Mouse (Mus musculus) kidney, embryonic 14.5 days (tissue): ENCODE results near the gene Axin1. TPM values are rescaled to one million over a fixed set of nuclear protein-coding genes. Genes with fewer than 3 reads are reported as not detected.
"Not testable (repeated sequence)": the region's sequence is repeated elsewhere in the genome, so short reads cannot be mapped to it uniquely, and the experiment has no call there.

Source experiments
- ATAC-seq: fragments of 200-750 bp; cut with Nextera tagmentation; 2 replicates; pipeline ENCODE4 v1.8.0; 2017; ENCODE audit warnings: moderate number of reproducible peaks, mild to moderate bottlenecking, moderate TSS enrichment, moderate library complexity; ENCODE audit not compliant: low FRiP score, low TSS enrichment
- H3K27ac ChIP-seq: fragments of 300-500 bp; sonication (generic); 2 replicates; pipeline ENCODE4 v1.5.1; 2014; ENCODE audit warnings: low read depth, mild to moderate bottlenecking, low read length, moderate library complexity, mixed read lengths
- H3K27me3 ChIP-seq: fragments of 300-500 bp; sonication (generic); 2 replicates; pipeline ENCODE4 v1.6.1; 2014; ENCODE audit warnings: mild to moderate bottlenecking, low read length; ENCODE audit not compliant: control insufficient read depth, insufficient read depth
- H3K36me3 ChIP-seq: fragments of 300-500 bp; sonication (generic); 2 replicates; pipeline ENCODE4 v1.6.1; 2014; ENCODE audit warnings: low read length, mixed read lengths; ENCODE audit not compliant: control insufficient read depth, insufficient read depth
- H3K4me1 ChIP-seq: fragments of 300-500 bp; sonication (generic); 2 replicates; pipeline ENCODE4 v1.6.1; 2014; ENCODE audit warnings: low read length, mixed read lengths; ENCODE audit not compliant: control insufficient read depth, insufficient read depth
- H3K4me2 ChIP-seq: fragments of 300-500 bp; sonication (generic); replicated peaks from 2 replicates; pipeline ENCODE4 v1.6.1; 2014; ENCODE audit warnings: low read depth, mild to moderate bottlenecking, low read length
- H3K4me3 ChIP-seq: fragments of 300-500 bp; sonication (generic); 2 replicates; pipeline ENCODE4 v1.5.1; 2014; ENCODE audit warnings: mild to moderate bottlenecking, low read length
- H3K9ac ChIP-seq: fragments of 300-500 bp; sonication (generic); 2 replicates; pipeline ENCODE4 v1.6.1; 2014; ENCODE audit warnings: low read depth, mild to moderate bottlenecking, low read length, moderate library complexity
- H3K9me3 ChIP-seq: fragments of 300-500 bp; sonication (generic); 2 replicates; pipeline ENCODE4 v1.6.1; 2016; ENCODE audit warnings: low read length; ENCODE audit not compliant: control insufficient read depth
- WGBS: fragments of 180-500 bp; shearing (Covaris S2); extraction: QIAGEN DNeasy Blood & Tissue Kit; methylation state at CpG from one replicate; pipeline ENCODE4 v1.1.7; 2014; 5-methylcytosine and 5-hydroxymethylcytosine counted together
- polyA plus RNA-seq: library from polyadenylated mRNA; unstranded; fragments of >200 nt; fragmentation: Nextera tagmentation; extraction: Ambion mirVana; gene quantifications from 2 replicates; pipeline ENCODE4 v1.2.1, GENCODE M21; 2014

Axin1 gene
- polyA plus RNA-seq, 1 experiment from 2014 or later: 10.2 TPM

DNA sequence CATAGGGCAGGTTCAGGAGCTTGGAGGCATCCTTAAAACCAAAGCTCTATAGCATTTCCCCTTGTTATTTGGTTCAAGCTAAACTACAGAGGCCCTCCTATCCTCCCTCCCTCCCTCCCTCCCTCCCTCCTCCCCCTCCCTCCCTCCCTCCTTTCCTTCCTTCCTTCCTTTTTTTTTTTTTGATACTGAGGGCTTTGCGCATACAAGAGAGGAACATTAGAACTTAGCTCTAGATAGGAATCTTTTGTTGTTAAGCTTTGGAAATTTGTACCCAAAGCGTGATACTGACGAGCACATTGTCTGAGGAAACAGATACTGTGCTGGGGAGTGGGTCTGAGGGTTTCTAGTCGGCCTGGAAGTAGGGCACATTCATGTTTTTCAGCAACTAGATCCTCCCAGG is 32.9 kb upstream of the Axin1 start:
- 57% methylated on average over 4 of the region's 4 CpGs for WGBS
- Histone ChIP-seq H3K36me3 (no peaks in the 10 kb centered on the region), H3K4me3 (no peak overlapping the region), H3K27ac (no peak overlapping the region), H3K9me3 (no peaks in the 10 kb centered on the region), H3K27me3 (peaks cover 6% of the 10 kb centered on the region), H3K4me1 (0 out of 2 replicates have a peak, but pooled peaks cover under 1% of the 10 kb centered on the region), H3K4me2 (no peak overlapping the region), H3K9ac (no peak overlapping the region)
- ATAC-seq: no peak

DNA sequence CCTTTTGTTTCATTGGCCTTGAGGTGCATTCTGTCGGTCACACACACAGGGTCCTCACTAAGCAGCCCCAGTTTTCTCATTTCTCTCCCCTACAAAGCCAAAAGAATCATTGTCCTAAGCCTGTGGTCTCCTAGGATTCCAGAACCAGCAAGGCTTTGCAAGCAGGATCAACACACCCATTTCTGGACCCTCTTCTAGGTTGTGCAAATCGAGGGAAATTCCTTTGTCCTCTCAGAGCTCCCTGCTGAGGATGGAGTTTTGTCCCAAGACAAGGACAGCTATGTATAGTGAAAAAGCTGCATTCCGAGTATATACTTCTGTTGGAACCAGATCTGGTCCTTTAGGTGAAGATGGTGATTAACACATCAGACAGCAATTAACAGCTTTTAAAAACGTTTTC is 28.3 kb upstream of the Axin1 start:
- Histone ChIP-seq H3K4me3 (no peak overlapping the region), H3K9me3 (no peaks in the 10 kb centered on the region), H3K4me1 (0 out of 2 replicates have a peak, but pooled peaks cover 4% of the 10 kb centered on the region), H3K27me3 (peaks cover 47% of the 10 kb centered on the region), H3K4me2 (no peak overlapping the region), H3K27ac (no peak overlapping the region), H3K9ac (no peak overlapping the region), H3K36me3 (no peaks in the 10 kb centered on the region)
- WGBS: 34% methylated on average over 4 of the region's 4 CpGs
- no peak for ATAC-seq

DNA sequence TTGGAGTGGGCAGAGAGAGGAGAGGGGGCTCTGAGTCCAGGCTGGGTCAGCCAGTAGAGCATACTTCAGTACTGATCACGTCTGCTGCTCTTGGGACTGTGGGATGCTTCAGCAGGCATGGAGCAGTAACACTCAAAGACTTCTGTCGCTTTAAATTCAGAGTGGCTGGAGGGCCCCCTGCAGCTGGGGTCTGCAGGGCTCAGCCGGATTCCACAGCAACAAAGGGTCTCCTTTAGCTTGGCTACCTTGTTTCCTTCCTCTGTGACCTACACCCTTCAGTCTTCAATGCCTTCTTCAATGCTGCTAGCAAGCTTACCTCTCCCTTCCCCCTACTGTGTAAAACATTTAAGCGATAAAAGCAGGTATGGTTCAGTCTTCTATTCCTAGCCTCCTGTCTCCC is 27.5 kb upstream of the Axin1 start:
- no peaks in the 10 kb centered on the region for H3K9me3 ChIP-seq
- peaks cover 55% of the 10 kb centered on the region for H3K27me3 ChIP-seq
- H3K4me1 ChIP-seq: peaks cover 8% of the 10 kb centered on the region; the same call in 1 of the 2 replicates
- H3K36me3 ChIP-seq: no peaks in the 10 kb centered on the region
- 4% methylated on average over 4 of the region's 4 CpGs for WGBS
- no peak overlapping the region for H3K9ac ChIP-seq
- no peak for ATAC-seq
- no peak overlapping the region for H3K4me2 ChIP-seq
- no peak overlapping the region for H3K27ac ChIP-seq
- H3K4me3 ChIP-seq: no peak overlapping the region

DNA sequence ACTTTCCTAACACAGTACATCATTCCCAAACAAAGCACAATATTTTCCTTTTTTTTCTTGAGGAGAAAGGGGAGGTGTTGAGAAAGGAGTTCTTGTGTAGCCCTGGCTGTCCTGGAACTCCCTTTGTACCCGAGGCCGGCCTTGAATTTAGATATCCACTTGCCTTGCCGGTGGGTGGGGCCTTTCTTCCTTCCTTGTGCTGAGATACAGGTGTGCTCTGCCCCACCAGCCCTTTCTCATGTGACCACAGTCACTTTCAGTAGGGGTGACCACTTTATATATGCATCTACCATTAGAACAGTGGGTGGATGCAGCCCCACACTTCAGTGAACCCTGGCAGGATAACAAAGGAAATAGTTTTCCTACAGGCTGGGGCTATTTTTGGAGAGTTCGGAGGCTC is 26.8 kb upstream of the Axin1 start:
- Histone ChIP-seq H3K4me1 (peaks cover 10% of the 10 kb centered on the region; the same call in 1 of the 2 replicates), H3K9ac (no peak overlapping the region), H3K4me3 (no peak overlapping the region), H3K27ac (no peak overlapping the region), H3K4me2 (no peak overlapping the region), H3K36me3 (no peaks in the 10 kb centered on the region), H3K27me3 (peaks cover 60% of the 10 kb centered on the region), H3K9me3 (no peaks in the 10 kb centered on the region)
- no peak for ATAC-seq
- WGBS: 22% methylated on average over 4 of the region's 4 CpGs

- Histone ChIP-seq H3K9ac (peak overlapping the region; percentile 69; the same call in 1 of the 2 replicates), H3K4me2 (peak overlapping the region; percentile 97), H3K36me3 (no peaks in the 10 kb centered on the region), H3K27me3 (peaks cover 68% of the 10 kb centered on the region), H3K27ac (no peak overlapping the region), H3K4me3 (peak overlapping the region; percentile 64), H3K9me3 (no peaks in the 10 kb centered on the region), H3K4me1 (peaks cover 10% of the 10 kb centered on the region; the same call in 1 of the 2 replicates)
- no peak for ATAC-seq
- 15% methylated on average over 14 of the region's 14 CpGs for WGBS
Measured at GRCm38 (mm10) chr17:26112751-26113150, 25.7 kb upstream of the Axin1 start.

DNA sequence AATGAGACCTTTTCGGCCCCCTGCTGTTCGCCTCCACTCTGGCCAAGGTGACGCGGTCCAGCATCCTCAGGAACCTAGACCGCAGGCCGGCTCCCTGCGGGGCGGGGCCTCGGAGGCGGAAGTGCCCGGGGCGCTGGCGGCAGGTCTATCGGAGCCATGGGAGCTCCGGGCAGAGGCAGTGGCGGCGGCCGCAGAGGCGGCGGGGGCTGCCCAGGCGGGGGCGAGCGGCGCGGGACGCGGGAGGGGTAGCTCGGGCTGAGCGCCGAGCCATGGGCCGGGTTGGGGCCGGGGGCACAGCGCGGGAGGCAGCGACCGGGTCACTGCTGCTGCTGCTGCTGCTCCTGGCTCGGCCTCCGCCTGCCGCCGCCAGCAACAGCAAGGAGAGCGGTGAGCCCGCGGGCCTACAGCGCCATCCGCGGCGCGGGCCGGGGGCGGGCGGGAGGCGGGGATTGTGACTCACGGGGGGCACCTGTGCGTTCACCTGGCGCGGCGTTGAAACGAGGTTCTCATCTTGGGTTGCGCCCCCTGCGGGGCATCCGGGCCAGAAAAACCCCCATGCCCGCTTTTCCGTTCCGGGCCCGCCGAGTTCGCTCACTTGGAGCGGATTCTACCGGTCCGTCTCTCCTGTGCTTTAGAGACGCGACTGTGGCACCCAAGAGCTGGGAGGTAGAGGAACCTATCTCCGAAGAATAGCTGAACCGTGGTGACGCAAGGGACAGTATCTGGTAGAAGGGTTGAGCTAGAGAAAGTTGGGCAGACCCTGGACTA is 25.1 kb upstream of the Axin1 start, which contains the start of gene Tmem8:
Tmem8 (plus strand) TSS at position 119 of the 768 bp plus-strand sequence.
- Histone ChIP-seq H3K4me1 (peaks cover 10% of the 10 kb centered on the region; the same call in 1 of the 2 replicates), H3K36me3 (no peaks in the 10 kb centered on the region), H3K4me3 (peak within 1 kb of the TSS; percentile 64), H3K9ac (peak within 1 kb of the TSS; percentile 69), H3K27me3 (peaks cover 69% of the 10 kb centered on the region), H3K4me2 (peak within 1 kb of the TSS; percentile 97), H3K9me3 (no peaks in the 10 kb centered on the region), H3K27ac (no peak within 1 kb of the TSS)
- 1% methylated on average over 67 of the region's 75 CpGs for WGBS
- ATAC-seq: peak; percentile 73

DNA sequence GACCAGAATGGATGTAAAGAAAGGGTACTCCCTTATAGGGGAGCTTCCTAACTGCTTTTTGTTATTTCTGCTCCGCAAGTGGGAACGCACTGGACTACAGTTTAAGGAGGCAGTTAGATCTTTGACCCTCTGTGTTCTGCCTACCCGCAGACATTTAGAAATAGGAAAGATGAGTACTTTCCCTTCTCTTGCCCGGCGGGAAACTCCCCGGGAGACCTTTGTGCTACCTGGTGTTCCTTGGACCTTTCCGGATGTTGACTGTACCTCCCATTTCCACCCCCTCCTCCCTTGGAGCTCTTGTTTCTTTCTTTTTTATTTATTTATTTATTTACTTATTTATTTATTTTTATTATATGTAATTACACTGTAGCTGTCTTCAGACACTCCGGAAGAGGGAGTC is 24.4 kb upstream of the Axin1 start:
- Histone ChIP-seq H3K9ac (no peak overlapping the region), H3K4me3 (peak overlapping the region; percentile 64), H3K27me3 (peaks cover 69% of the 10 kb centered on the region), H3K27ac (no peak overlapping the region), H3K9me3 (no peaks in the 10 kb centered on the region), H3K36me3 (no peaks in the 10 kb centered on the region), H3K4me1 (peaks cover 10% of the 10 kb centered on the region; the same call in 1 of the 2 replicates), H3K4me2 (peak overlapping the region; percentile 97)
- 11% methylated on average over 8 of the region's 8 CpGs for WGBS
- ATAC-seq: no peak

DNA sequence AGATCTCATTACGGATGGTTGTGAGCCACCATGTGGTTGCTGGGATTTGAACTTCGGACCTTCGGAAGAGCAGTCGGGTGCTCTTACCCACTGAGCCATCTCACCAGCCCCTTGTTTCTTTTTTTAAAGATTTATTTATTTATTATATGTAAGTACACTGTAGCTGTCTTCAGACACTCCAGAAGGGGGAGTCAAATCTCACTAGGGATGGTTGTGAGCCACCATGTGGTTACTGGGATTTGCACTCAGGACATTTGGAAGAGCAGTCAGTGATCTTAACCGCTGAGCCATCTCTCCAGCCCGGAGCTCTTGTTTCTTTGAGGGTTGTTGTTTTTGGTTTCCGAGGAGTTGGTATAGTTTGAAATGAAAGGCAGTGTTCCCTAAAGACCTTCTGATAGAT is 24.0 kb upstream of the Axin1 start:
- not testable (repeated sequence) for H3K27ac ChIP-seq
- WGBS: 71% methylated on average over 7 of the region's 7 CpGs
- peaks cover 69% of the 10 kb centered on the region for H3K27me3 ChIP-seq

GRCm38 (mm10) chr17:26115205-26115898 is 23.1 kb upstream of the Axin1 start:
- no peak overlapping the region for H3K4me2 ChIP-seq
- no peak overlapping the region for H3K27ac ChIP-seq
- H3K9me3 ChIP-seq: no peaks in the 10 kb centered on the region
- H3K9ac ChIP-seq: 0 out of 2 replicates have a peak overlapping the region, but pooled peaks have one; percentile 12
- peaks cover 10% of the 10 kb centered on the region; the same call in 1 of the 2 replicates for H3K4me1 ChIP-seq
- H3K27me3 ChIP-seq: peaks cover 66% of the 10 kb centered on the region
- ATAC-seq: no peak
- H3K4me3 ChIP-seq: no peak overlapping the region
- WGBS: 75% methylated on average over 7 of the region's 7 CpGs
- no peaks in the 10 kb centered on the region for H3K36me3 ChIP-seq

More for the DNA sequence above, 24.0 kb upstream of the Axin1 start:
- not testable (repeated sequence) for H3K9me3 ChIP-seq, ATAC-seq, H3K4me3 ChIP-seq, H3K4me2 ChIP-seq, H3K9ac ChIP-seq, H3K36me3 ChIP-seq
- H3K4me1 ChIP-seq: peaks cover 10% of the 10 kb centered on the region; the same call in 1 of the 2 replicates
